Mouse (Mus musculus) CH12.LX (cell line): Measurements from ENCODE around the gene Trp53bp2. TPM values are rescaled to one million over a fixed set of nuclear protein-coding genes. Genes with fewer than 3 reads are reported as not detected.

Experiments
- DNase-seq: peaks from one replicate; pipeline ENCODE4 v3.0.0-alpha.2; 2013; ENCODE audit errors: extremely low read depth
- H3K27ac ChIP-seq: 2 replicates; pipeline ENCODE4 v1.5.1; 2012; ENCODE audit warnings: low read depth, mild to moderate bottlenecking, control low read depth, moderate library complexity; ENCODE audit not compliant: insufficient read depth
- H3K27me3 ChIP-seq: replicated peaks from 2 replicates; pipeline ENCODE3; 2012; ENCODE audit warnings: inconsistent platforms
- H3K36me3 ChIP-seq, 2 experiments: replicated peaks in 1 of 2; 2 replicates each; pipeline versions ENCODE3 to v1.6.1; 2012; ENCODE audit warnings: inconsistent platforms in 1 of 2, low read length in 1 of 2, mild to moderate bottlenecking in 1 of 2, mixed read lengths in 1 of 2, moderate library complexity in 1 of 2; ENCODE audit not compliant: control insufficient read depth in 1 of 2, insufficient read depth in 1 of 2
- H3K4me1 ChIP-seq, 2 experiments: 2 replicates each; pipeline ENCODE4 v1.6.1; 2012; ENCODE audit warnings: inconsistent platforms in 1 of 2, moderate library complexity in 1 of 2; ENCODE audit not compliant: insufficient read depth in 2 of 2, control insufficient read depth in 1 of 2
- H3K4me2 ChIP-seq: 2 replicates; pipeline ENCODE4 v1.6.1; 2012; ENCODE audit warnings: low read depth, mild to moderate bottlenecking, control low read depth; ENCODE audit not compliant: poor library complexity, insufficient read depth, severe bottlenecking
- H3K4me3 ChIP-seq, 3 experiments: fragments of 150-350 bp in 1 of 3; sonication (generic) in 1 of 3; replicated peaks in 1 of 3; 2 replicates each; pipeline versions ENCODE3 to v1.5.1; 2011 to 2012; ENCODE audit warnings: low read depth in 2 of 3, low read length in 2 of 3, mild to moderate bottlenecking in 2 of 3, moderate library complexity in 2 of 3, control low read depth in 1 of 3, improper control_type of control experiment in 1 of 3, inconsistent platforms in 1 of 3, mixed read lengths in 1 of 3; ENCODE audit not compliant: poor library complexity in 1 of 3
- H3K79me2 ChIP-seq: replicated peaks from 2 replicates; pipeline ENCODE4 v1.6.1; 2012; ENCODE audit warnings: mild to moderate bottlenecking, moderate library complexity; ENCODE audit not compliant: control insufficient read depth, poor library complexity, insufficient read depth, severe bottlenecking; ENCODE audit errors: extremely low read depth
- H3K9ac ChIP-seq: 2 replicates; pipeline ENCODE4 v1.6.1; 2012; ENCODE audit warnings: low read depth, mild to moderate bottlenecking, control low read depth, moderate library complexity; ENCODE audit not compliant: insufficient read depth
- H3K9me3 ChIP-seq: replicated peaks from 2 replicates; pipeline ENCODE3; 2012; ENCODE audit warnings: low read length, inconsistent platforms, mixed read lengths
- BHLHE40 ChIP-seq: IDR thresholded peaks from 2 replicates; pipeline ENCODE4 v1.6.1; 2011; ENCODE audit warnings: mild to moderate bottlenecking, low read depth, low read length, improper control_type of control experiment
- E2F4 ChIP-seq: IDR thresholded peaks from 2 replicates; pipeline ENCODE4 v1.6.1; 2011; ENCODE audit warnings: low read depth, low read length, improper control_type of control experiment; ENCODE audit not compliant: insufficient replicate concordance
- ELF1 ChIP-seq: IDR thresholded peaks from 2 replicates; pipeline ENCODE4 v1.6.1; 2014; ENCODE audit warnings: low read depth, mild to moderate bottlenecking, inconsistent platforms, low read length, improper control_type of control experiment
- GABPA ChIP-seq: IDR thresholded peaks from 2 replicates; pipeline ENCODE4 v1.6.1; 2012; ENCODE audit warnings: low read depth, low read length, improper control_type of control experiment, inconsistent platforms; ENCODE audit not compliant: insufficient replicate concordance
- HCFC1 ChIP-seq: IDR thresholded peaks from 2 replicates; pipeline ENCODE4 v1.6.1; 2012; ENCODE audit warnings: low read depth, mild to moderate bottlenecking, inconsistent platforms, low read length, improper control_type of control experiment
- IRF4 ChIP-seq: IDR thresholded peaks from 2 replicates; pipeline ENCODE4 v1.6.1; 2014; ENCODE audit warnings: low read depth, mild to moderate bottlenecking, inconsistent platforms, low read length, improper control_type of control experiment
- JUN ChIP-seq: IDR thresholded peaks from 2 replicates; pipeline ENCODE4 v1.6.1; 2011; ENCODE audit warnings: low read depth, mild to moderate bottlenecking, low read length, improper control_type of control experiment, moderate library complexity; ENCODE audit not compliant: insufficient read depth
- KAT2A ChIP-seq: IDR thresholded peaks from 2 replicates; pipeline ENCODE4 v1.6.1; 2012; ENCODE audit warnings: low read length, improper control_type of control experiment, inconsistent platforms; ENCODE audit not compliant: insufficient replicate concordance
- MAFK ChIP-seq: IDR thresholded peaks from 2 replicates; pipeline ENCODE4 v1.6.1; 2011; ENCODE audit warnings: low read length, improper control_type of control experiment; ENCODE audit not compliant: insufficient replicate concordance
- MEF2A ChIP-seq: IDR thresholded peaks from 2 replicates; pipeline ENCODE4 v1.6.1; 2014; ENCODE audit warnings: low read depth, mild to moderate bottlenecking, inconsistent platforms, low read length, improper control_type of control experiment, borderline replicate concordance
- MXI1 ChIP-seq: IDR thresholded peaks from 2 replicates; pipeline ENCODE4 v1.6.1; 2011; ENCODE audit warnings: mild to moderate bottlenecking, low read depth, low read length, improper control_type of control experiment
- NELFE ChIP-seq: IDR thresholded peaks from 2 replicates; pipeline ENCODE4 v1.6.1; 2011; ENCODE audit warnings: low read depth, low read length, improper control_type of control experiment
- NRF1 ChIP-seq: IDR thresholded peaks from 2 replicates; pipeline ENCODE4 v1.6.1; 2014; ENCODE audit warnings: low read depth, mild to moderate bottlenecking, inconsistent platforms, low read length, improper control_type of control experiment, moderate library complexity
- RAD21 ChIP-seq: IDR thresholded peaks from 2 replicates; pipeline ENCODE4 v1.6.1; 2011; ENCODE audit warnings: low read depth, mild to moderate bottlenecking, low read length, improper control_type of control experiment, moderate library complexity
- TCF12 ChIP-seq: IDR thresholded peaks from 2 replicates; pipeline ENCODE4 v1.6.1; 2014; ENCODE audit warnings: low read depth, mild to moderate bottlenecking, inconsistent platforms, low read length, improper control_type of control experiment
- USF2 ChIP-seq: conservative IDR thresholded peaks from 2 replicates; pipeline ENCODE4 v1.6.1; 2011; ENCODE audit warnings: low read depth, low read length, improper control_type of control experiment
- ZC3H11A ChIP-seq: IDR thresholded peaks from 2 replicates; pipeline ENCODE4 v1.6.1; 2012; ENCODE audit warnings: low read depth, mild to moderate bottlenecking, inconsistent platforms, low read length, improper control_type of control experiment
- ZMIZ1 ChIP-seq: IDR thresholded peaks from 2 replicates; pipeline ENCODE4 v1.6.1; 2012; ENCODE audit warnings: low read depth, mild to moderate bottlenecking, inconsistent platforms, low read length, improper control_type of control experiment
- ZNF384 ChIP-seq: IDR thresholded peaks from 2 replicates; pipeline ENCODE4 v1.6.1; 2012; ENCODE audit warnings: low read depth, low read length, improper control_type of control experiment, inconsistent platforms
- dilution Hi-C: fragments of 300-500 bp; cut with MboI; formaldehyde crosslinking; loops from 2 replicates; pipeline ENCODE4 v1.14.3; 2020; ENCODE audit warnings: low sequenced_read_pairs; ENCODE audit not compliant: extremely low pct_unique_long_range_greater_than_20kb, extremely low pct_ligation_motif_present
- in situ Hi-C: fragments of 300-500 bp; cut with MboI; formaldehyde crosslinking; loops from 3 replicates; pipeline ENCODE4 v1.14.3; 2019; ENCODE audit warnings: low sequenced_read_pairs, low pct_ligation_motif_present, low pct_unique_long_range_greater_than_20kb, mixed read lengths
- polyA plus RNA-seq: library from polyadenylated mRNA; unstranded; fragments of >175 nt; gene quantifications from 2 replicates; pipeline ENCODE4 v1.2.1, GENCODE M21; 2012; ENCODE audit warnings: low read depth; ENCODE audit not compliant: insufficient read length
- total RNA-seq, 2 experiments: library from RNA; depleted of rRNA; stranded (reverse); fragments of 300-350 nt in 1 of 2; fragments of >200 nt in 1 of 2; gene quantifications; 2 replicates each; pipeline ENCODE4 v1.2.3; 2012 to 2014

The Trp53bp2 gene
- total and polyA plus RNA-seq, 3 experiments, result 1.4 to 4.7 (median 2.9) TPM

GRCm38 (mm10) chr1:182419481-182419880, 10.5 kb downstream of the Trp53bp2 start:
- Histone ChIP-seq H3K4me1 (no peaks in the 10 kb centered on the region), H3K27ac (no peak overlapping the region), H3K4me3 (no peak overlapping the region), H3K27me3 (no peaks in the 10 kb centered on the region), H3K9me3 (no peaks in the 10 kb centered on the region), H3K4me2 (no peak overlapping the region), H3K36me3 (peaks cover 0 to 7% of the 10 kb centered on the region in 2 experiments), H3K79me2 (0 out of 2 replicates have a peak, but pooled peaks cover 3% of the 10 kb centered on the region), H3K9ac (no peak overlapping the region)
- in situ Hi-C loops, result no loop called here
- TF ChIP-seq KAT2A (no peak), IRF4 (no peak), ZC3H11A (no peak), MAFK (no peak), MXI1 (no peak), MEF2A (no peak), GABPA (no peak), HCFC1 (no peak), TCF12 (no peak), ELF1 (no peak)
- DNase-seq, result no peak
- dilution Hi-C loops, result no loop called here

- dilution Hi-C loops (no loop called here), in situ Hi-C loops (no loop called here)
- H3K27me3 ChIP-seq, result no peaks in the 10 kb centered on the region
- no peak overlapping the region for H3K4me3 ChIP-seq
- H3K4me1 ChIP-seq, result no peaks in the 10 kb centered on the region
- peaks cover 0 to 6% of the 10 kb centered on the region in 2 experiments for H3K36me3 ChIP-seq
- H3K27ac ChIP-seq, result no peak overlapping the region
- no peak for DNase-seq
- no peak overlapping the region for H3K9ac ChIP-seq
- no peaks in the 10 kb centered on the region for H3K9me3 ChIP-seq
- no peak for TF ChIP-seq JUN
- TF ChIP-seq ZMIZ1, result no peak
- TF ChIP-seq BHLHE40, result no peak
- TF ChIP-seq USF2, result no peak
- no peak for TF ChIP-seq IRF4
- TF ChIP-seq E2F4, result no peak
- no peak for TF ChIP-seq ZNF384
- no peak for TF ChIP-seq MXI1
- no peak for TF ChIP-seq NRF1
- no peak for TF ChIP-seq RAD21
- TF ChIP-seq TCF12, result no peak
- TF ChIP-seq KAT2A, result no peak
- TF ChIP-seq ZC3H11A, result no peak
- TF ChIP-seq NELFE, result no peak
- no peak overlapping the region for H3K4me2 ChIP-seq
- no peaks in the 10 kb centered on the region for H3K79me2 ChIP-seq
Measured at GRCm38 (mm10) chr1:182424274-182424673, 15.3 kb downstream of the Trp53bp2 start.
